Mouse (Mus musculus) left cerebral cortex, adult 9 months (tissue): Measurements from ENCODE around the gene Cmtm1.
A peak's percentile ranks its signal among the peaks of the same experiment; 100 is the strongest.
"Not testable (repeated sequence)": the region's sequence is repeated elsewhere in the genome, so short reads cannot be mapped to it uniquely, and the experiment has no call there.

ENCODE experiments used
- DNase-seq, 2 experiments: peaks; one replicate each; pipeline ENCODE4 v3.0.0; 2022; ENCODE audit warnings: low spot score in 2 of 2

Cmtm1 gene

GRCm38 (mm10) chr8:104321267-104321666 lies 11.3 kb upstream of the Cmtm1 start, which contains the start of gene Gm11020:
Gene Gm11020, plus strand, starts transcription at chr8:104321567.
- DNase-seq, result not testable (repeated sequence)

- DNase-seq, result no peak
These were observed 3.4 kb upstream of the Cmtm1 start for GRCm38 (mm10) chr8:104313311-104313710.

- not testable (repeated sequence) for DNase-seq
These were observed 2.1 kb upstream of the Cmtm1 start for GRCm38 (mm10) chr8:104312023-104312422.

- not testable (repeated sequence) for DNase-seq
These were observed 1.6 kb downstream of the Cmtm1 start for GRCm38 (mm10) chr8:104308341-104308740.

- DNase-seq, result no peak
These were observed 5.0 kb downstream of the Cmtm1 start for GRCm38 (mm10) chr8:104304962-104305361.

- not testable (repeated sequence) for DNase-seq
These were observed 7.4 kb downstream of the Cmtm1 start for GRCm38 (mm10) chr8:104302536-104302935.

GRCm38 (mm10) chr8:104301577-104301976 lies 8.4 kb downstream of the Cmtm1 start:
- not testable (repeated sequence) for DNase-seq

GRCm38 (mm10) chr8:104294396-104294795 lies 15.5 kb downstream of the Cmtm1 start:
- DNase-seq, result no peak

GRCm38 (mm10) chr8:104293081-104293480 lies 16.9 kb downstream of the Cmtm1 start, which contains the start of gene Cmtm2a:
Gene Cmtm2a, minus strand, starts transcription at chr8:104293181.
- DNase-seq, result not testable (repeated sequence)

GRCm38 (mm10) chr8:104268937-104269440 lies 41.0 kb downstream of the Cmtm1 start:
- DNase-seq, result no peak

GRCm38 (mm10) chr8:104268368-104268767 lies 41.6 kb downstream of the Cmtm1 start:
- DNase-seq, result no peak

GRCm38 (mm10) chr8:104264271-104264935 lies 45.5 kb downstream of the Cmtm1 start:
- DNase-seq, result not testable (repeated sequence)

GRCm38 (mm10) chr8:104261802-104262201 lies 48.1 kb downstream of the Cmtm1 start:
- DNase-seq, result not testable (repeated sequence)

GRCm38 (mm10) chr8:104253016-104253415 lies 56.9 kb downstream of the Cmtm1 start:
- DNase-seq, result peak in 1 of 2 experiments; percentile 3

GRCm38 (mm10) chr8:104251461-104251860 lies 58.5 kb downstream of the Cmtm1 start:
- DNase-seq, result no peak

GRCm38 (mm10) chr8:104250439-104251367 lies 59.2 kb downstream of the Cmtm1 start, which contains the start of gene Cklf:
Gene Cklf, plus strand, starts transcription at chr8:104250861.
- DNase-seq, result peak; percentile 43 to 74

- DNase-seq, result no peak
These were observed 60.4 kb downstream of the Cmtm1 start for GRCm38 (mm10) chr8:104249442-104249996.

GRCm38 (mm10) chr8:104248276-104248675 lies 61.7 kb downstream of the Cmtm1 start, which contains the start of gene Tk2:
Gene Tk2, minus strand, starts transcription at chr8:104248558.
- peak; percentile 32 to 70 for DNase-seq

GRCm38 (mm10) chr8:104247908-104248275 lies 62.1 kb downstream of the Cmtm1 start:
- no peak for DNase-seq

- DNase-seq, result no peak
These were observed 62.7 kb downstream of the Cmtm1 start for GRCm38 (mm10) chr8:104247054-104247907.

- DNase-seq, result no peak
These were observed 63.3 kb downstream of the Cmtm1 start for GRCm38 (mm10) chr8:104246621-104247020.
